Mouse (Mus musculus) adrenal gland, postnatal 10 days (tissue): ENCODE measurements around the gene Cfap61. TPM values are rescaled to one million over a fixed set of nuclear protein-coding genes. Genes with fewer than 3 reads are reported as not detected.

Experiments
- DNase-seq: peaks from one replicate; pipeline ENCODE4 v3.0.0; 2021; ENCODE audit warnings: mixed read lengths
- total RNA-seq, 2 experiments: library from RNA; stranded (reverse); gene quantifications; 2 replicates each; pipeline ENCODE4 v1.2.3; 2021

Gene Cfap61
- total RNA-seq, 2 experiments from 2014 or later = 12.1 to 20.4 TPM

- peak; percentile 29 for DNase-seq
These were observed 287.9 kb downstream of the Cfap61 start for GRCm38 (mm10) chr2:146222279-146223175.

DNA sequence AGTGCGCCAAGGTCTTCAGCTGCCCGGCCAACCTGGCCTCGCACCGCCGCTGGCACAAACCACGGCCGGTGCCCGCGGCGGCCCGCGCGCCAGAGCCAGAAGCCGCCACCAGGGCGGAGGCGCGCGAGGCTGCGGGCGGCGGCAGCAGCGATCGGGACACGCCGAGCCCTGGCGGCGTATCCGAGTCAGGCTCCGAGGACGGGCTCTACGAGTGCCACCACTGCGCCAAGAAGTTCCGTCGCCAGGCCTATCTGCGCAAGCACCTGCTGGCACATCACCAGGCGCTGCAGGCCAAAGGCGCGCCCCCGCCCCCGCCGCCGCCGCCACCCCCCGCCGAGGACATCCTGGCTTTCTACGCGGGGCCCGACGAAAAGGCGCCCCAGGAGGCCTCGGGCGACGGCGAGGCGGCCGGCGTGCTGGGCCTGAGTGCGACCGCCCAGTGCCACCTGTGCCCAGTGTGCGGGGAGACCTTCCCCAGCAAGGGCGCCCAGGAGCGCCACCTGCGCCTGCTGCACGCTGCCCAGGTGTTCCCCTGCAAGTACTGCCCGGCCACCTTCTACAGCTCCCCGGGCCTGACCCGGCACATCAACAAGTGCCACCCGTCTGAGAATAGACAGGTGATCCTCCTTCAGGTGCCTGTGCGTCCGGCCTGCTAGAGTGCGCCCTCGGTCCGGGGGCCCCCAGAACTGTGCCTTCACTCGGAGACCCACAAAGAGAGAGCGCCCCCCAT is 288.8 kb downstream of the Cfap61 start:
- DNase-seq = peak; percentile 39

DNA sequence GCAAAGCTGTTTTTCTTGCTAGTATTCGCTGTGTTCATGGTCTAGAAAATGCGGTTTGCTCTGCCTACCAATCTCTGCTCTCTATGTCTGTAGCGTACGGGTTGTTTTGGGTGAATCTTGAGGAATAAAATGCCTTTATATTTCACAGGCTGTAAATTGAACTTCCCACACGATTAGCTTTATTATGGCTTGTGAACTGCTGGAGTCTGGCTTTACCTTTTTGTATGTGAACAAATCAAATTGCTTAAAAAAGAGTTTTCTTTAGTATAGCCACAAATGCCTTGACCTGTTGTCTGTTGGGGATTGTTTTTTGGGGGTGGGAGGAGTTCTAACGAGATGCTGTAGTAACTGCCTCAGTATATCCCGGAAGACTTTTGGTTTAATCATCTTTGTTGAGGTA is 289.6 kb downstream of the Cfap61 start:
- DNase-seq = no peak

DNA sequence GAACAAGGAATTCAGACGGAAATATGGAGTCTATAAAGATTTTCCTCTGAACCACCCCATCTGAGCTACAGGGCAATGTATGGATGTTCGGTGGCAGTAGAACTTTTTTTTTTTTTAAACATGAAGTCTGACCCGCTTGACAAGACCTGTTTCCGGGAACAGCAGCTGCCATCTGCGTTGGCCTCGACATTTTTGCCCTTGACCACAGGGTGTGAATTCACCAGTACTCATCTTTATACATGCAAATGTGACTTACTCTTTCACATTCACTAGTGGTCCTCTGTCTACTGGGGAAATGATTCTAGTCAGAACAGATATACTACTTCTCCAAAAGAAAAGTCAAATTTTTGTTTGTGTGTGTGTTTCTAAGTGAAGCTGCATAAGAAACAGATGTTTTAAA is 291.2 kb downstream of the Cfap61 start:
- no peak for DNase-seq

GRCm38 (mm10) chr2:146226484-146226883 is 291.9 kb downstream of the Cfap61 start:
- DNase-seq = peak; percentile 80

DNA sequence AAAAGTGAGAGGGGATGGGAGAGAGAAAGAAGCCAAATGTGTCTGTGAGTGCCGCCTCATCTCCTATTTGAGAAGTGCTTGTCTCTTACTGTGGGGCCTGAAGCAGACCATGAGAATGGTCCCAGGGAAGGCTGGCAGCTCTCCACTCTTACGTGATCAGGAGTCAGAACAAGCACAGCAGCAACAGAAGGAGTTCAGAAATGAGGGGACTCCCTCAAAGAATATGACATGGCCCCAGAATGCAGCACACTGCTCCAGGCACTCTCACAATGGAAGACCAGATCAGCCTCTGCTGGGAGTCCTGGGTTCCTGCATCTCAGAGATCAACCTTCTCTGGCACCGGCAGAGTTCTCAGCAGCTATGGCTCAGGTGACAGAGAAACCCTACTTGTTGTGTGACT is 293.1 kb downstream of the Cfap61 start:
- no peak for DNase-seq

- no peak for DNase-seq
These were observed 293.9 kb downstream of the Cfap61 start for GRCm38 (mm10) chr2:146228435-146228834.

- no peak for DNase-seq
These were observed 296.9 kb downstream of the Cfap61 start for GRCm38 (mm10) chr2:146231485-146231884.

DNA sequence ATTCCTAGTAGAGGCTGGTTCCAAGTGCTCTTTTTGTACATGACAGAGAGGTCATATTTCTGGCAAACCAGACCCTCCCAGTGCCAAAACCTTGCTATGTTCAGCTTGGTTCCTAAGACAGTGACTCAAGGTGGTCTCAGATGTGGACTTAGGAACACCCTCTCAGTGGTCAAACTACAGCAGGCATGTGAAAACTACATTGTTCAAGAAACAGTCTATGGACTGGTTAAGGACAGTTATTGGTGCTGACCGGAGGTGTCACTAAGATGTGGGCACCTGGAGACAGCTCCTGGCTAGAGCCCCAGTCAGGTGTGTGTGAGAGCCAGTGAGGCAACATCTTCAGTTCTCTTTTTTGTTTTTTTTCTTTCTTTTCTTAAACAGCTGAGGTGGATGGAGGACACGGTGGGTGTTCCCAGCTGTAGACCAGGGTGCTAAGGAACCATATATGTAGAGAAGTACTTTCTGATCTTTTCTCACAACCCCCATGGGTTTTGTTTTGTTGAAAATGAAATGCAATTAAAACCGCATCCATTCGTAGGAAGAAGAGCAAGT is 304.7 kb downstream of the Cfap61 start:
- no peak for DNase-seq

- DNase-seq = no peak
These were observed 309.5 kb downstream of the Cfap61 start for GRCm38 (mm10) chr2:146244049-146244448.

DNA sequence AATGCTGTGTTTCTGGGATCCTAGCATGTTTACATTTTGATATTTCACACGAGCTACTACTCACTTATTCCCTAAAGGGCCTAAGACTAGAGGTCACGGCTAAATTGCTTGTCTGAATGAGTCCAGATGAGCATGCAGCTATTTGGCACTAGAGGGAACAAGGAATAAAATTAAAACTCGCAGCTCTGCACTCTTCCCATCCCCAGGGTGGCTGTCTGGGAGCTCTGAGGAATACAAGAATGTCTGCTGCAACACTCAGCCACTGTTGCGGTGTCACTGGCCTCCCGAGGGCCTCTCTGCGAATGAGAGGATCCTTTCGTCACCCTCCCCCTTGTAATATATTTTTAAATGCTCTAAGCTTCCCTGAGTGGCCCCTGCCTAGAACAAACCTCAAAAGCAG is 310.8 kb downstream of the Cfap61 start:
- peak; percentile 40 for DNase-seq

DNA sequence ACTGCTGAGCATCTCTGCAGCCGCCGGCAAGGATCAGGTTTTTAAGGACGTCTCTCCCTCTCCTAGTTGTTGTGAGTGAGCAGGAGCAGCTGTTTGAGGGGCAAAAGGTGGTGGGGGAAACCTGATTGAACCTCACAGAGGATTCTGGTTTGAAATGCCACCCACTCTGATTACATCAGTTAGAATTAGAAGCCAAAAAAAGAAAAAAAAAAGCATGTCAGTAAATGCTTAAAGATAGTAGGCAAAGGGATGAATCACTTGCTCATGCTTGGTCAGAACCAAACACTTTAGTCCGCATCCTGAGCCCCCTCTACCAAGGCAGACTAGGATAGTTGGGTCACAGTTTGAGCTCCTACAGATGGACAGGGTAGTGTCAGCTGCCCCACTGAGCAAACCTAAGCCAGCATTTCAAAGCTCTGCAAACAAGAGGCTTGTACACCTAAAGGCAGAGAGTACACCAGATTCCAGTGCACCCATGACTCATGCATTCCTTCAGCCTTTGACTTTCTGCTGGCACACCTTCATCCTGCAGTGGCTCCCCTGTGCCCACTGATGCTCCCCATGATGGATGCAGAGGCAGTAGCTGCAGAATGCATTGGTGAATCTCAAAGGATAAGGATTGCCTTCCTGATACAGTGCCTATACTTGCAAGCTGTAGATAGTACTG is 312.0 kb downstream of the Cfap61 start:
- no peak for DNase-seq

DNA sequence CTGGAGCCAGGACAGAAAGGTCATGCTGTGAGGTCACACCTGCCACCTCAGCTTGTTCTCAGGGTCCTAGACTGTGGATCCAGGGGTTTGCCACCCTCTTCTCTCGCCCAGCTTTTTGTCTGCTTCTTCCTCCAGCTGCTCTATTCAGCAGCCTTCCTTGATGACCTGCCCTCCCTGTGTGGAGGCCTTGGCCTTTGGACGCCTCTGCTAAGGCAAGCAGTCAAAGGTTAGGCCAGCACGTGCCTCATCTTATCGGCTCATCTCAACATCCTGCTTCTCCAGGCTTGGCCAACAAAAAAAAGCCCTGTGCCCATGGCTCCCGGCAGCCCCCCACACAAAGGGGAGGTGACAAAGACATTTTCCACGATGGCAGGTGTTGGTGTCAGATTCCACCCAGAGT is 313.0 kb downstream of the Cfap61 start:
- no peak for DNase-seq

- DNase-seq = no peak
These were observed 314.4 kb downstream of the Cfap61 start for GRCm38 (mm10) chr2:146249033-146249432.

- DNase-seq = no peak
These were observed 315.8 kb downstream of the Cfap61 start for GRCm38 (mm10) chr2:146250236-146250904.

- DNase-seq = no peak
These were observed 319.8 kb downstream of the Cfap61 start for GRCm38 (mm10) chr2:146254387-146254786.

- no peak for DNase-seq
These were observed 321.1 kb downstream of the Cfap61 start for GRCm38 (mm10) chr2:146255636-146256035.

DNA sequence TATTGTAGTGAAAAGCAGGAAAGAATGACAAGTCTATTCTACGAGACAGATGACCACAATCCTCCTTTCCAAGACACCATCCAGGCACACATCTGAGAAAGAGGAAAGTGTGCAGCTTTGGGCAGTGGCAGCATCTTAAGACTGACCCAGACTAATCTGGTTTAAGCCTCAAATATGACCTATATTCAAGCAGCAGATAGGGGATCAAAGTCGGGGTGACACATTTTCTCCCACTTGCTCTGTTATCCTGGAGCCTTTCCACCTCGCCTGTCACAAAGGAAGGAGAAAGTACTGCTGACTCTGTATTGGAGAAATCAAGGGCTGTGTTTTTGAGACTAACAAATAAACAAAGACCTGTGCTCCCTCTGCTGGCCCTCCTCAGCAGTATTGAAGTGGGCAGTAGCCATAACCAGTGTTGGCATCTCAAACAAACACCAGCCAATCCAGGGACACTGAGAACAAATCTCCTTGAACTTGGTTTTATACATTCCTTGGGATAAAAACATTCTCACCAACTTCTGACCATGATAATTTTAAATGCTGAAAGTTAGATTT is 321.8 kb downstream of the Cfap61 start:
- peak; percentile 50 for DNase-seq

DNA sequence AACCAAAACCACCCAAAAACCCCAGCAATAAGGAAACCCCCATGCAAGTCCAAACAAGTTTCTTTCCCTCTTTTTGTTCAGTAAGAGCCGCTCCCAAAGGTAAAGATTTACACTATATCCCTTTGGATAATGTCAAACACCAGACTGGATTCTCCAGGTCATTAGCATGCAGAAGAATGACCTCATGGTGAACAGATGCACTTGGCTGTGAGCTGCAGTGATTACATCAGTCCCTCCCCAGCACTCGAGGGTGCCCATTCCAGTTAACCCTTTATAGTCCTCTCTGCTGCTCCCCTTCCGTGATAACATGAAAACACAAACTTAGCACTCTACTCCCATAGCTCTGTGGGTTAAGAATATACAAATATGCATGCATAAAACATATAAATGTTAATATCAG is 322.5 kb downstream of the Cfap61 start:
- DNase-seq = no peak

GRCm38 (mm10) chr2:146257609-146258008 is 323.0 kb downstream of the Cfap61 start:
- no peak for DNase-seq

GRCm38 (mm10) chr2:146258736-146259469 is 324.3 kb downstream of the Cfap61 start:
- DNase-seq = no peak
